Mouse (Mus musculus): ENCODE results near the gene Tuba3b. TPM values are rescaled to one million over a fixed set of nuclear protein-coding genes. Genes with fewer than 3 reads are reported as not detected.

Tuba3b gene
- polyA plus RNA-seq, 1 experiment = not detected

GRCm38 (mm10) chr6:145585052-145585973, 30.2 kb upstream of the Tuba3b start:
- no peaks in the 10 kb centered on the region for H3K36me3 ChIP-seq (replicated peaks; ENCODE audit: low read length)
- peaks cover 3% of the 10 kb centered on the region; the same call in 1 of the 2 replicates for H3K4me1 ChIP-seq
- no peak for TF ChIP-seq GATA1 (IDR thresholded peaks at IDR 0.05; ENCODE audit: borderline replicate concordance, low read length)
- TF ChIP-seq FLI1 (IDR thresholded peaks at IDR 0.05; ENCODE audit: low read length) = no peak
- H3K9me3 ChIP-seq = no peaks in the 10 kb centered on the region
- H3K27me3 ChIP-seq (replicated peaks) = peaks cover 7% of the 10 kb centered on the region
- H3K4me3 ChIP-seq (replicated peaks) = no peak overlapping the region

GRCm38 (mm10) chr6:145590501-145591293, 24.9 kb upstream of the Tuba3b start:
- H3K36me3 ChIP-seq (replicated peaks; ENCODE audit: low read length) = no peaks in the 10 kb centered on the region
- no peak overlapping the region for H3K4me3 ChIP-seq (replicated peaks)
- no peaks in the 10 kb centered on the region for H3K9me3 ChIP-seq
- no peak for TF ChIP-seq GATA1 (IDR thresholded peaks at IDR 0.05; ENCODE audit: borderline replicate concordance, low read length)
- no peak for TF ChIP-seq FLI1 (IDR thresholded peaks at IDR 0.05; ENCODE audit: low read length)
- peaks cover 4% of the 10 kb centered on the region for H3K27me3 ChIP-seq (replicated peaks)
- H3K4me1 ChIP-seq = no peaks in the 10 kb centered on the region

- no peak overlapping the region for H3K4me3 ChIP-seq (replicated peaks)
- no peaks in the 10 kb centered on the region for H3K9me3 ChIP-seq
- TF ChIP-seq FLI1 (IDR thresholded peaks at IDR 0.05; ENCODE audit: low read length) = no peak
- TF ChIP-seq GATA1 (IDR thresholded peaks at IDR 0.05; ENCODE audit: borderline replicate concordance, low read length) = no peak
- H3K36me3 ChIP-seq (replicated peaks; ENCODE audit: low read length) = no peaks in the 10 kb centered on the region
- H3K4me1 ChIP-seq = no peaks in the 10 kb centered on the region
- peaks cover 7% of the 10 kb centered on the region for H3K27me3 ChIP-seq (replicated peaks)
These were observed 24.0 kb upstream of the Tuba3b start for GRCm38 (mm10) chr6:145591578-145591977.

GRCm38 (mm10) chr6:145592036-145592435, 23.5 kb upstream of the Tuba3b start:
- H3K4me1 ChIP-seq = no peaks in the 10 kb centered on the region
- H3K9me3 ChIP-seq = no peaks in the 10 kb centered on the region
- H3K27me3 ChIP-seq (replicated peaks) = peaks cover 7% of the 10 kb centered on the region
- TF ChIP-seq GATA1 (IDR thresholded peaks at IDR 0.05; ENCODE audit: borderline replicate concordance, low read length) (no peak), FLI1 (IDR thresholded peaks at IDR 0.05; ENCODE audit: low read length) (no peak)
- H3K4me3 ChIP-seq (replicated peaks) = no peak overlapping the region
- no peaks in the 10 kb centered on the region for H3K36me3 ChIP-seq (replicated peaks; ENCODE audit: low read length)

GRCm38 (mm10) chr6:145592531-145592998, 23.0 kb upstream of the Tuba3b start:
- TF ChIP-seq FLI1 (IDR thresholded peaks at IDR 0.05; ENCODE audit: low read length) = no peak
- no peaks in the 10 kb centered on the region for H3K9me3 ChIP-seq
- H3K36me3 ChIP-seq (replicated peaks; ENCODE audit: low read length) = no peaks in the 10 kb centered on the region
- no peak overlapping the region for H3K4me3 ChIP-seq (replicated peaks)
- peaks cover 5% of the 10 kb centered on the region for H3K27me3 ChIP-seq (replicated peaks)
- no peaks in the 10 kb centered on the region for H3K4me1 ChIP-seq

- H3K4me1 ChIP-seq = no peaks in the 10 kb centered on the region
- H3K9me3 ChIP-seq = no peaks in the 10 kb centered on the region
- peaks cover 4% of the 10 kb centered on the region for H3K27me3 ChIP-seq (replicated peaks)
- H3K36me3 ChIP-seq (replicated peaks; ENCODE audit: low read length) = no peaks in the 10 kb centered on the region
- TF ChIP-seq GATA1 (IDR thresholded peaks at IDR 0.05; ENCODE audit: borderline replicate concordance, low read length) (no peak), FLI1 (IDR thresholded peaks at IDR 0.05; ENCODE audit: low read length) (no peak)
- H3K4me3 ChIP-seq (replicated peaks) = no peak overlapping the region
These were observed 21.6 kb upstream of the Tuba3b start for GRCm38 (mm10) chr6:145593991-145594390.

- H3K4me1 ChIP-seq = no peaks in the 10 kb centered on the region
- peaks cover 6% of the 10 kb centered on the region for H3K27me3 ChIP-seq (replicated peaks)
- H3K4me3 ChIP-seq (replicated peaks) = no peak overlapping the region
- H3K36me3 ChIP-seq (replicated peaks; ENCODE audit: low read length) = no peaks in the 10 kb centered on the region
- H3K9me3 ChIP-seq = no peaks in the 10 kb centered on the region
- TF ChIP-seq GATA1 (IDR thresholded peaks at IDR 0.05; ENCODE audit: borderline replicate concordance, low read length) = no peak
- no peak for TF ChIP-seq FLI1 (IDR thresholded peaks at IDR 0.05; ENCODE audit: low read length)
These were observed 19.7 kb upstream of the Tuba3b start for GRCm38 (mm10) chr6:145595905-145596304.

GRCm38 (mm10) chr6:145598794-145599555, 16.6 kb upstream of the Tuba3b start:
- no peaks in the 10 kb centered on the region for H3K9me3 ChIP-seq
- TF ChIP-seq GATA1 (IDR thresholded peaks at IDR 0.05; ENCODE audit: borderline replicate concordance, low read length) = no peak
- TF ChIP-seq FLI1 (IDR thresholded peaks at IDR 0.05; ENCODE audit: low read length) = no peak
- no peaks in the 10 kb centered on the region for H3K36me3 ChIP-seq (replicated peaks; ENCODE audit: low read length)
- no peak overlapping the region for H3K4me3 ChIP-seq (replicated peaks)
- H3K27me3 ChIP-seq (replicated peaks) = peaks cover 7% of the 10 kb centered on the region
- H3K4me1 ChIP-seq = no peaks in the 10 kb centered on the region

- Histone ChIP-seq H3K4me1 (peaks cover 3% of the 10 kb centered on the region), H3K9me3 (no peaks in the 10 kb centered on the region), H3K27me3 (replicated peaks) (peaks cover 5% of the 10 kb centered on the region), H3K4me3 (replicated peaks) (no peak overlapping the region), H3K36me3 (replicated peaks; ENCODE audit: low read length) (no peaks in the 10 kb centered on the region)
- TF ChIP-seq FLI1 (IDR thresholded peaks at IDR 0.05; ENCODE audit: low read length) (no peak), GATA1 (IDR thresholded peaks at IDR 0.05; ENCODE audit: borderline replicate concordance, low read length) (no peak)
These were observed 11.4 kb upstream of the Tuba3b start for GRCm38 (mm10) chr6:145604126-145604525.

Measured in megakaryocyte, embryonic 14.5 days (primary cell).